Mouse (Mus musculus) CH12.LX (cell line): ENCODE measurements around the gene Mical3. TPM values are rescaled to one million over a fixed set of nuclear protein-coding genes. Genes with fewer than 3 reads are reported as not detected.

ENCODE experiments used
- DNase-seq: peaks from one replicate; pipeline ENCODE4 v3.0.0-alpha.2; 2013; ENCODE audit errors: extremely low read depth
- H3K27ac ChIP-seq: 2 replicates; pipeline ENCODE4 v1.5.1; 2012; ENCODE audit warnings: low read depth, mild to moderate bottlenecking, control low read depth, moderate library complexity; ENCODE audit not compliant: insufficient read depth
- H3K27me3 ChIP-seq: replicated peaks from 2 replicates; pipeline ENCODE3; 2012; ENCODE audit warnings: inconsistent platforms
- H3K36me3 ChIP-seq, 2 experiments: replicated peaks in 1 of 2; 2 replicates each; pipeline versions ENCODE3 to v1.6.1; 2012; ENCODE audit warnings: inconsistent platforms in 1 of 2, low read length in 1 of 2, mild to moderate bottlenecking in 1 of 2, mixed read lengths in 1 of 2, moderate library complexity in 1 of 2; ENCODE audit not compliant: control insufficient read depth in 1 of 2, insufficient read depth in 1 of 2
- H3K4me1 ChIP-seq, 2 experiments: 2 replicates each; pipeline ENCODE4 v1.6.1; 2012; ENCODE audit warnings: inconsistent platforms in 1 of 2, moderate library complexity in 1 of 2; ENCODE audit not compliant: insufficient read depth in 2 of 2, control insufficient read depth in 1 of 2
- H3K4me2 ChIP-seq: 2 replicates; pipeline ENCODE4 v1.6.1; 2012; ENCODE audit warnings: low read depth, mild to moderate bottlenecking, control low read depth; ENCODE audit not compliant: poor library complexity, insufficient read depth, severe bottlenecking
- H3K4me3 ChIP-seq, 3 experiments: fragments of 150-350 bp in 1 of 3; sonication (generic) in 1 of 3; replicated peaks in 1 of 3; 2 replicates each; pipeline versions ENCODE3 to v1.5.1; 2011 to 2012; ENCODE audit warnings: low read depth in 2 of 3, low read length in 2 of 3, mild to moderate bottlenecking in 2 of 3, moderate library complexity in 2 of 3, control low read depth in 1 of 3, improper control_type of control experiment in 1 of 3, inconsistent platforms in 1 of 3, mixed read lengths in 1 of 3; ENCODE audit not compliant: poor library complexity in 1 of 3
- H3K79me2 ChIP-seq: replicated peaks from 2 replicates; pipeline ENCODE4 v1.6.1; 2012; ENCODE audit warnings: mild to moderate bottlenecking, moderate library complexity; ENCODE audit not compliant: control insufficient read depth, poor library complexity, insufficient read depth, severe bottlenecking; ENCODE audit errors: extremely low read depth
- H3K9ac ChIP-seq: 2 replicates; pipeline ENCODE4 v1.6.1; 2012; ENCODE audit warnings: low read depth, mild to moderate bottlenecking, control low read depth, moderate library complexity; ENCODE audit not compliant: insufficient read depth
- H3K9me3 ChIP-seq: replicated peaks from 2 replicates; pipeline ENCODE3; 2012; ENCODE audit warnings: low read length, inconsistent platforms, mixed read lengths
- BHLHE40 ChIP-seq: IDR thresholded peaks from 2 replicates; pipeline ENCODE4 v1.6.1; 2011; ENCODE audit warnings: mild to moderate bottlenecking, low read depth, low read length, improper control_type of control experiment
- ELF1 ChIP-seq: IDR thresholded peaks from 2 replicates; pipeline ENCODE4 v1.6.1; 2014; ENCODE audit warnings: low read depth, mild to moderate bottlenecking, inconsistent platforms, low read length, improper control_type of control experiment
- GABPA ChIP-seq: IDR thresholded peaks from 2 replicates; pipeline ENCODE4 v1.6.1; 2012; ENCODE audit warnings: low read depth, low read length, improper control_type of control experiment, inconsistent platforms; ENCODE audit not compliant: insufficient replicate concordance
- HCFC1 ChIP-seq: IDR thresholded peaks from 2 replicates; pipeline ENCODE4 v1.6.1; 2012; ENCODE audit warnings: low read depth, mild to moderate bottlenecking, inconsistent platforms, low read length, improper control_type of control experiment
- JUN ChIP-seq: IDR thresholded peaks from 2 replicates; pipeline ENCODE4 v1.6.1; 2011; ENCODE audit warnings: low read depth, mild to moderate bottlenecking, low read length, improper control_type of control experiment, moderate library complexity; ENCODE audit not compliant: insufficient read depth
- JUND ChIP-seq: conservative IDR thresholded peaks from 2 replicates; pipeline ENCODE4 v1.6.1; 2011; ENCODE audit warnings: low read depth, low read length, improper control_type of control experiment
- MAFK ChIP-seq: IDR thresholded peaks from 2 replicates; pipeline ENCODE4 v1.6.1; 2011; ENCODE audit warnings: low read length, improper control_type of control experiment; ENCODE audit not compliant: insufficient replicate concordance
- MAX ChIP-seq: IDR thresholded peaks from 2 replicates; pipeline ENCODE4 v1.6.1; 2011; ENCODE audit warnings: low read length, improper control_type of control experiment
- MAZ ChIP-seq: IDR thresholded peaks from 2 replicates; pipeline ENCODE4 v1.6.1; 2012; ENCODE audit warnings: low read depth, mild to moderate bottlenecking, inconsistent platforms, low read length, improper control_type of control experiment, moderate library complexity
- MYC ChIP-seq: IDR thresholded peaks from 2 replicates; pipeline ENCODE4 v1.6.1; 2011; ENCODE audit warnings: low read depth, mild to moderate bottlenecking, improper control_type of control experiment, low read length
- PAX5 ChIP-seq: IDR thresholded peaks from 2 replicates; pipeline ENCODE4 v1.6.1; 2012; ENCODE audit warnings: low read length, inconsistent platforms, mixed read lengths
- POLR2A ChIP-seq: IDR thresholded peaks from 2 replicates; pipeline ENCODE4 v1.6.1; 2011; ENCODE audit warnings: low read depth, mild to moderate bottlenecking, improper control_type of control experiment, low read length
- RAD21 ChIP-seq: IDR thresholded peaks from 2 replicates; pipeline ENCODE4 v1.6.1; 2011; ENCODE audit warnings: low read depth, mild to moderate bottlenecking, low read length, improper control_type of control experiment, moderate library complexity
- RCOR1 ChIP-seq: conservative IDR thresholded peaks from 2 replicates; pipeline ENCODE4 v1.6.1; 2012; ENCODE audit warnings: low read depth, mild to moderate bottlenecking, inconsistent platforms, low read length, improper control_type of control experiment
- SIN3A ChIP-seq: IDR thresholded peaks from 2 replicates; pipeline ENCODE4 v1.6.1; 2012; ENCODE audit warnings: low read length, improper control_type of control experiment, inconsistent platforms
- TBP ChIP-seq: conservative IDR thresholded peaks from 2 replicates; pipeline ENCODE4 v1.6.1; 2011; ENCODE audit warnings: low read depth, low read length, improper control_type of control experiment
- USF1 ChIP-seq: IDR thresholded peaks from 2 replicates; pipeline ENCODE4 v1.6.1; 2014; ENCODE audit warnings: low read depth, mild to moderate bottlenecking, inconsistent platforms, low read length, improper control_type of control experiment
- ZNF384 ChIP-seq: IDR thresholded peaks from 2 replicates; pipeline ENCODE4 v1.6.1; 2012; ENCODE audit warnings: low read depth, low read length, improper control_type of control experiment, inconsistent platforms
- dilution Hi-C: fragments of 300-500 bp; cut with MboI; formaldehyde crosslinking; loops from 2 replicates; pipeline ENCODE4 v1.14.3; 2020; ENCODE audit warnings: low sequenced_read_pairs; ENCODE audit not compliant: extremely low pct_unique_long_range_greater_than_20kb, extremely low pct_ligation_motif_present
- in situ Hi-C: fragments of 300-500 bp; cut with MboI; formaldehyde crosslinking; loops from 3 replicates; pipeline ENCODE4 v1.14.3; 2019; ENCODE audit warnings: low sequenced_read_pairs, low pct_ligation_motif_present, low pct_unique_long_range_greater_than_20kb, mixed read lengths
- polyA plus RNA-seq: library from polyadenylated mRNA; unstranded; fragments of >175 nt; gene quantifications from 2 replicates; pipeline ENCODE4 v1.2.1, GENCODE M21; 2012; ENCODE audit warnings: low read depth; ENCODE audit not compliant: insufficient read length
- total RNA-seq, 2 experiments: library from RNA; depleted of rRNA; stranded (reverse); fragments of 300-350 nt in 1 of 2; fragments of >200 nt in 1 of 2; gene quantifications; 2 replicates each; pipeline ENCODE4 v1.2.3; 2012 to 2014

The Mical3 gene
- total and polyA plus RNA-seq, 3 experiments, result 10.2 to 56.3 (median 26.8) TPM

DNA sequence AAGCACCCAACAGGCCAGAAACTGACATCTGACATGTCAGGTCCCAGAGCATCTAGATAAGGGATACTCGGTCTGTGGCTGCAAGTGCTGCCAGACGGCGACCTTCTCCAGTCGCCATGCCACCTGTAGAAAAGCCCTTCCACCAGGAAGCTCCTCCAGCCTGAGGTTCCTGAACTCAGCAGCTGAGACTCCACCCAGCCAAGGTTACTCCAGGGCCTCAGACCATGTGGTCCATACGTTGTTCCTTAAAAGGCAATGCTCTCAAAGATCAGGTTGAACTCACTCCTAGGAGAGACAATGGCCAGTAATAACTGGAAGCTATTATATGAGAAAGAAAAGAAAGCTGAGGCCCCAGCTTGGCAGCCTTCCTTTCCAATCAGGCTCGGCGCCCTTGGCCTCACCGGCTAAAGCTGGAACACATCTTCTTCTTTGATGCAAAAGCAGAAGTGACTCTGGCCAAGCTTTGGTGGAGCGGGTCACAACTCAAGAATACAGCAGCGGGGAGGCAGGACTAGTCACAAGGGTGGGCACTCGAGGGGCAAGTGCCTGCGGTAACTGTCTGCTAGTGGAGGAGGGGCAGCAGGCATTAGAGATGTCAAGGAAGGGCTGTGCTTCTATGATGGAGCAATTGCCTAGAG lies 53.8 kb downstream of the Mical3 start:
- Histone ChIP-seq H3K27me3 (no peaks in the 10 kb centered on the region), H3K27ac (peak overlapping the region; percentile 20; the same call in 1 of the 2 replicates), H3K4me3 (no peak overlapping the region), H3K9me3 (no peaks in the 10 kb centered on the region), H3K4me1 (peaks cover 27 to 89% of the 10 kb centered on the region in 2 experiments), H3K36me3 (peaks cover 2 to 71% of the 10 kb centered on the region in 2 experiments), H3K79me2 (peaks cover 3% of the 10 kb centered on the region), H3K4me2 (0 out of 2 replicates have a peak overlapping the region, but pooled peaks have one; percentile 5), H3K9ac (no peak overlapping the region)
- TF ChIP-seq BHLHE40 (no peak), JUND (no peak), RAD21 (no peak), MAX (no peak), USF1 (no peak), PAX5 (no peak), SIN3A (no peak), ELF1 (no peak), ZNF384 (no peak), TBP (no peak)
- dilution Hi-C loops, result no loop called here
- in situ Hi-C loops, result no loop called here
- DNase-seq, result no peak

DNA sequence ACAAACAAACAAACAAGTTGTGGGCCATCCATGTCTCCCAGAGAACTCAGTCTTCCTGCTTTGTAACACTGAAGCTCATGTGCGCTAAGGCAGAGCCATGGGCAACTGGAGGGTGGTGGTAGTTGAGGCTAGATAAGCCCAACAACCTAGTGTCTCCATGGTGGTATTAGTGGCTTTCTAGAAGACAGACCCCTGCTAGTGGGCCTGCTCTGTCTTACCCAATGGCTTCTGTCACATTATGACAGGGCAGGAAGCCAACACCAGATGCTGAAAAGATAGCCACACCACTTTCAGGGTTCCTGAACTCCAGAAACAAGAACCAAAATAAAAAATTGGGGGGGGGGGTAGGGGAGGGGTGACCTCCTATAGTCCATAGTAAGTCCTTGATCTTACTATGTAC lies 55.0 kb downstream of the Mical3 start:
- no peak overlapping the region for H3K4me3 ChIP-seq
- no peak for TF ChIP-seq JUN
- TF ChIP-seq BHLHE40, result no peak
- no peak for TF ChIP-seq RCOR1
- TF ChIP-seq MAZ, result no peak
- TF ChIP-seq MYC, result no peak
- TF ChIP-seq POLR2A, result no peak
- TF ChIP-seq RAD21, result no peak
- TF ChIP-seq HCFC1, result no peak
- no peak for TF ChIP-seq GABPA
- TF ChIP-seq MAFK, result no peak
- no peaks in the 10 kb centered on the region; the same call in 1 of the 2 replicates for H3K79me2 ChIP-seq
- no peaks in the 10 kb centered on the region for H3K9me3 ChIP-seq
- no peak overlapping the region for H3K27ac ChIP-seq
- H3K36me3 ChIP-seq, result peaks cover 2 to 59% of the 10 kb centered on the region in 2 experiments
- in situ Hi-C loops (no loop called here), dilution Hi-C loops (no loop called here)
- peaks cover 29 to 88% of the 10 kb centered on the region in 2 experiments for H3K4me1 ChIP-seq
- H3K27me3 ChIP-seq, result no peaks in the 10 kb centered on the region
- no peak overlapping the region for H3K9ac ChIP-seq
- no peak overlapping the region for H3K4me2 ChIP-seq
- no peak for DNase-seq
